Mouse (Mus musculus) megakaryocyte, embryonic 14.5 days (primary cell): Measurements from ENCODE around the gene Kifc3.

ENCODE experiments used
- FLI1 ChIP-seq: IDR thresholded peaks from 2 replicates; pipeline ENCODE4 v1.6.1; 2012; ENCODE audit warnings: low read length, inconsistent platforms, mixed read lengths
- GATA1 ChIP-seq: IDR thresholded peaks from 3 replicates; pipeline ENCODE4 v1.6.1; 2012; ENCODE audit warnings: mixed read lengths, low read length, inconsistent platforms, borderline replicate concordance

DNA sequence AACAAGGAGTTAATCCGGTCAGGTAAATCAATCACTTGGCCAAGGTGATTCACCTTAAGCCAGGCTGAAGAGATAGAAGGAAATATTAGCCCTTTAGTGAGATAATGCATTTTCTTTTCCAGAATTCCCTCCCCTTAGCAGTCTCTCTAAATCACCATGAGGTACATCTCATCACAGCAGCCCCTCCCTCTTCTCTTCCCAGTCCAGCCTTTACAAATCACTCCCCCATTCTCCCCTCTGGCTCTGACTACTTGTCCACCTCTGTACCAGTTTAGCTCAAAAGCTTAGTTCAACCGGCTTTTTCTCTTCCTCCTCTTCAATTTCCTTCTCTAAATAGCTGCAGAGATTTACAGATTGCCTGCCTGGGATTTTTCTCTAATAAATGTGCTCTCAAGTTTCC lies 18.4 kb upstream of the Kifc3 start:
- TF ChIP-seq GATA1 (no peak), FLI1 (no peak)
